Mouse (Mus musculus) limb, embryonic 14.5 days (tissue): Measurements from ENCODE around the gene Apoc4. TPM values are rescaled to one million over a fixed set of nuclear protein-coding genes. Genes with fewer than 3 reads are reported as not detected.

Experiments
- ATAC-seq: fragments of 200-750 bp; cut with Nextera tagmentation; 2 replicates; pipeline ENCODE4 v1.8.0; 2017; ENCODE audit warnings: low read depth, moderate number of reproducible peaks, moderate TSS enrichment; ENCODE audit not compliant: low FRiP score
- DNase-seq: peaks from one replicate; pipeline ENCODE4 v3.0.0-alpha.2; 2015; ENCODE audit warnings: low spot score
- H3K27ac ChIP-seq: fragments of 300-500 bp; sonication (generic); replicated peaks from 2 replicates; pipeline ENCODE4 v1.5.1; 2014; ENCODE audit warnings: low read depth, mild to moderate bottlenecking, low read length, moderate library complexity, mixed read lengths
- H3K27me3 ChIP-seq: fragments of 300-500 bp; sonication (generic); 2 replicates; pipeline ENCODE4 v1.6.1; 2014; ENCODE audit warnings: low read length, mixed read lengths; ENCODE audit not compliant: control insufficient read depth, insufficient read depth
- H3K36me3 ChIP-seq: fragments of 300-500 bp; sonication (generic); 2 replicates; pipeline ENCODE4 v1.6.1; 2014; ENCODE audit warnings: mild to moderate bottlenecking, low read length, moderate library complexity, mixed read lengths; ENCODE audit not compliant: control insufficient read depth, insufficient read depth
- H3K4me1 ChIP-seq: fragments of 300-500 bp; sonication (generic); 2 replicates; pipeline ENCODE4 v1.6.1; 2014; ENCODE audit warnings: antibody characterized with exemption, low read length, mixed read lengths; ENCODE audit not compliant: control insufficient read depth, insufficient read depth
- H3K4me2 ChIP-seq: fragments of 300-500 bp; sonication (generic); replicated peaks from 2 replicates; pipeline ENCODE4 v1.6.1; 2014; ENCODE audit warnings: low read depth, mild to moderate bottlenecking, low read length, moderate library complexity; ENCODE audit not compliant: severe bottlenecking
- H3K4me3 ChIP-seq: fragments of 300-500 bp; sonication (generic); replicated peaks from 2 replicates; pipeline ENCODE4 v1.5.1; 2014; ENCODE audit warnings: low read length
- H3K9ac ChIP-seq: fragments of 300-500 bp; sonication (generic); 2 replicates; pipeline ENCODE4 v1.6.1; 2014; ENCODE audit warnings: mild to moderate bottlenecking, low read depth, low read length, moderate library complexity; ENCODE audit not compliant: severe bottlenecking
- H3K9me3 ChIP-seq: fragments of 300-500 bp; sonication (generic); 2 replicates; pipeline ENCODE4 v1.6.1; 2016; ENCODE audit warnings: low read length; ENCODE audit not compliant: control insufficient read depth
- POLR2A ChIP-seq: fragments of 200-500 bp; IDR thresholded peaks from 2 replicates; pipeline ENCODE4 v1.8.0; 2012; ENCODE audit warnings: inconsistent platforms, mild to moderate bottlenecking, moderate library complexity, borderline replicate concordance; ENCODE audit not compliant: insufficient read depth, insufficient read length; ENCODE audit errors: extremely low read depth
- WGBS: fragments of 180-500 bp; shearing (Covaris S2); extraction: QIAGEN DNeasy Blood & Tissue Kit; methylation state at CpG from one replicate; pipeline ENCODE4 v1.1.7; 2014; 5-methylcytosine and 5-hydroxymethylcytosine counted together
- polyA plus RNA-seq, 2 experiments: library from polyadenylated mRNA; depleted of rRNA in 1 of 2; stranded (reverse) in 1 of 2; unstranded in 1 of 2; fragments of >200 nt; fragmentation: Nextera tagmentation in 1 of 2; extraction: Ambion mirVana in 1 of 2; gene quantifications; 2 replicates each; pipeline versions ENCODE4 v1.2.1 to v1.2.3; 2012 to 2014

Gene Apoc4
- 0.14 TPM in 1 of 2 replicates, not detected in the other for polyA plus RNA-seq (2012; rRNA removed)
- not detected in 2 replicates for polyA plus RNA-seq (2014; fragmentation: Nextera tagmentation; extraction: Ambion mirVana)

DNA sequence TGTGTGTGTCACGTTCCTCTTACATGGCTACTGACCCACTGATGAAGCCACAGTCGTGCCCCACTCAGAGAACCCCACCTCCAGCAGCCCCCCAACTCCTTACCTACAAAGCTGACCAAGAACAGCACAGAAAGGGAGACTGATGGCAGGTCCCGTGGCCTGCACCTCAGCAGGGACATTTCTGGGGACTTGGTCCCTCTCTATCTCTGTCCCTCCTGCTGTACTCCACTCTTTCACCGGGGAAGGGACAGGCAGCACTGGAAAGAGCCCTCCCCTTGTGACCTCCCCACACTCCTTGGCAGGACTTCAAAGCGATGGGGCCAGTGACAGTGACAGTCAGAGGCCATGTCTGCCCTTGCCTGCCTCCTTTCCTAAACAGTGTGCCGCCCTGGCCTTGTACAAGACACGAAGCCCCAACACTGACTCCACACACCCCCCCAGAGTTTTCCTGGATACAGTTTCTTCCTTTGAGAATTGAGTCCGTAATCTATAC lies at the start of gene Apoc4, which contains the start of gene Gm44805:
Apoc4 (minus strand) TSS at position 278 of the 493 bp plus-strand sequence.
Gm44805 (minus strand) TSS at position 222 of the 493 bp plus-strand sequence.
- 54% methylated on average over 8 of the region's 8 CpGs for WGBS
- no peak for TF ChIP-seq POLR2A
- no peaks in the 10 kb centered on the region for H3K4me1 ChIP-seq
- H3K27ac ChIP-seq, result no peak within 1 kb of the TSS
- ATAC-seq (no peak), DNase-seq (no peak)
- no peak within 1 kb of the TSS for H3K4me2 ChIP-seq
- no peaks in the 10 kb centered on the region for H3K27me3 ChIP-seq
- H3K9me3 ChIP-seq, result no peaks in the 10 kb centered on the region
- no peak within 1 kb of the TSS for H3K9ac ChIP-seq
- H3K4me3 ChIP-seq, result no peak within 1 kb of the TSS
- H3K36me3 ChIP-seq, result no peaks in the 10 kb centered on the region

DNA sequence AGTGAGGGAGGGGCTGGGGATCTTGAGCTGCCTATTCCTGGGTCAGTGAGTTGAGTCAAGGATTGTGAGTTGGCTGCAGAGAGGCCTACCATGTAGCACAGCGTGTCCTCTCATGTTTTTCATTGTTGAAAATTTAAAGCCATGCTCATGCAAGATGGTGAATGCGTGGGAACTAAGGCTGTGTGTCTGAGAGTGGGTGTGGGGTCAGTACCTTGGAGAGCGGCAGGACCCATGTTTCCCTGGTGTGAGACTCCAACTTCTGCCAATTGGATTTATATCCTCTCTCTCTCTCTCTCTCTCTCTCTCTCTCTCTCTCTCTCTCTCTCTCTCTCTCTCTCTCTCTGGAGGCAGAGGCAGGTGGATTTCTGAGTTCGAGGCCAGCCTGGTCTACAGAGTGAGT lies 45.3 kb upstream of the Apoc4 start:
- no peak for DNase-seq

DNA sequence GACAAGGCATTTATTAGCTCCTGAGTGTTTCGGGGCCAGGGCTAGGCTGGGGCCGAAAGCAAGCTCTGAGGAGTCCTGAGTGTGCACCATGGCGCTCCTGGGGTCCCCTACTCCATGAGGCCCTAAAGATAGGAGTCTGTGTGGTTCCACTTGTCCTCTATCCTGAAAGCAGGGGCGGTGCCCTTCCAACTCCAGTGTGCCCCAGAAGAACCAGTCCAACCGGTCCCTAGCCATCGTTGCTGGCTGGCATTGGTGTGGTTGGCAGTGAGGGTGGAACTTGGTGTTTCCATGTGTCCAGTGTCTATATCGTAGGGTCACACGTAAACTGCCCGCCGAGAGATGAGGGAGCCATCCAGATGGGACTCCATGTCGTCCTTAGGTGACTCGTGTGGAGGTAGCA lies 42.9 kb upstream of the Apoc4 start:
- no peak overlapping the region for H3K4me2 ChIP-seq
- H3K27me3 ChIP-seq, result no peaks in the 10 kb centered on the region
- peaks cover 80% of the 10 kb centered on the region for H3K36me3 ChIP-seq
- ATAC-seq (no peak), DNase-seq (no peak)
- no peak overlapping the region for H3K4me3 ChIP-seq
- H3K4me1 ChIP-seq, result no peaks in the 10 kb centered on the region
- TF ChIP-seq POLR2A, result no peak
- no peak overlapping the region for H3K27ac ChIP-seq
- no peak overlapping the region for H3K9ac ChIP-seq
- 96% methylated on average over 12 of the region's 12 CpGs for WGBS
- H3K9me3 ChIP-seq, result peaks cover 11% of the 10 kb centered on the region

More for the DNA sequence above, 45.3 kb upstream of the Apoc4 start:
- Histone ChIP-seq H3K4me1 (no peaks in the 10 kb centered on the region), H3K4me3 (no peak overlapping the region), H3K9ac (no peak overlapping the region), H3K9me3 (0 out of 2 replicates have a peak, but pooled peaks cover under 1% of the 10 kb centered on the region), H3K4me2 (no peak overlapping the region), H3K27ac (no peak overlapping the region), H3K36me3 (peaks cover 88% of the 10 kb centered on the region), H3K27me3 (no peaks in the 10 kb centered on the region)
- ATAC-seq, result no peak
- no peak for TF ChIP-seq POLR2A
- 82% methylated on average over 4 of the region's 4 CpGs for whole genome bisulfite sequencing

DNA sequence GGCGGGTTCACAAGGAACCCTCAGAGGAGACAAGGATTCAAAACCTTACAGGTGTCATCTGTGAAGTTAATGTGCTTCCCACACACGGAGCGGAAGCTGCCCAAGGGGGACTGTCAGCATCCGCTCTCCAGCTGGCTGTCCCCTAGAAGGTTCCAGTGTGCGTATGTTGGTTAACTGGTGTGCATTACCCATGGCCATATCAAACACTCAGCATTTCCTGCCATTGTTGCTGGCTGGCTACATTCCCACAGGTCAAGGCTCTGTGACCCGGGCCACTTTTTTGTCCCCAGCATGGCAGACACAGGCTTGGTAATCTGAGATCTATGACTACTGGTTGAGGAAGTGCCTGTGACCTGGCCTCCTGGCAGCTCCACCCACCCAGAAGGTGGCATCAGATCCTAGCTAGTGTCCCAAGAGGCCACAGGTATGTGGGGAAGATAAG lies 41.5 kb upstream of the Apoc4 start:
- Histone ChIP-seq H3K36me3 (peaks cover 80% of the 10 kb centered on the region), H3K27me3 (no peaks in the 10 kb centered on the region), H3K4me3 (no peak overlapping the region), H3K9ac (no peak overlapping the region), H3K9me3 (peaks cover 11% of the 10 kb centered on the region), H3K27ac (no peak overlapping the region), H3K4me1 (no peaks in the 10 kb centered on the region), H3K4me2 (no peak overlapping the region)
- no peak for TF ChIP-seq POLR2A
- no peak for ATAC-seq
- DNase-seq, result no peak
- WGBS, result 91% methylated on average over 6 of the region's 6 CpGs

DNA sequence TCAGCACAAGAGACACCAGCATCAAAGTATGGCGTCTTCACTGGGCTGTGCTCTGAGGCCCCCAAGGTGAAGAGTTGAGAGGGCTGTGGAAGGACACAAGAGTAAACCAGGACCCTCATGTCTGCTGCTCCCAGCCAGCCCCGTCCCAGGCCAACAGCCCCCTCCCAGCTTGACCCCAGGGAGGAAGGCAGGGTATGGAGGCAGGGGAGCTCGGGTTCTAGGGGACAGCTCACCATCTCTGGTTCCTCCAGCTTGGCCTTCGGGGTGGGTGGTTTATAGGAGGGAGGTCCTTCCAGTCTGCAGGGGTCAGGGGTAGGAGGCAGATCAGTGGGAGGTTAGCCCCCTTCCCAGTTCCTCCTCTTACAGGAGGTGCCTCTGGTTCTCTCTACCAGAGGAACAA lies 37.9 kb upstream of the Apoc4 start:
- no peak overlapping the region for H3K4me3 ChIP-seq
- no peak for TF ChIP-seq POLR2A
- no peak overlapping the region for H3K27ac ChIP-seq
- no peak for DNase-seq
- H3K4me2 ChIP-seq, result no peak overlapping the region
- H3K27me3 ChIP-seq, result no peaks in the 10 kb centered on the region
- H3K36me3 ChIP-seq, result peaks cover 50% of the 10 kb centered on the region
- 87% methylated on average over 4 of the region's 4 CpGs for WGBS
- no peak overlapping the region for H3K9ac ChIP-seq
- peaks cover 4% of the 10 kb centered on the region; the same call in 1 of the 2 replicates for H3K4me1 ChIP-seq
- peaks cover 11% of the 10 kb centered on the region for H3K9me3 ChIP-seq
- no peak for ATAC-seq
